Mouse (Mus musculus) G1E (cell line): ENCODE measurements at regions not wholly inside any gene's neighbourhood (a gene's known extent, or its start where the extent isn't known, plus 50 kb on each side); places are given as distances from the start of the nearest gene placed in this dataset.

Source experiments
- ATAC-seq: 2 replicates; pipeline ENCODE4 v1.8.0; 2016; ENCODE audit warnings: mild to moderate bottlenecking; ENCODE audit not compliant: insufficient number of reproducible peaks, poor library complexity, low FRiP score, severe bottlenecking; ENCODE audit errors: extremely low read depth
- DNase-seq: peaks from one replicate; pipeline ENCODE4 v3.0.0; 2012; ENCODE audit warnings: low spot score
- H3K27me3 ChIP-seq: 2 replicates; pipeline ENCODE4 v1.6.1; 2012; ENCODE audit warnings: mild to moderate bottlenecking, low read length, inconsistent platforms; ENCODE audit not compliant: insufficient read depth
- H3K36me3 ChIP-seq: replicated peaks from 2 replicates; pipeline ENCODE3; 2012; ENCODE audit warnings: mild to moderate bottlenecking, inconsistent platforms
- H3K4me1 ChIP-seq: 2 replicates; pipeline ENCODE4 v1.6.1; 2012; ENCODE audit warnings: low read depth, low read length, inconsistent platforms, mixed read lengths; ENCODE audit not compliant: insufficient read depth
- H3K4me3 ChIP-seq: 2 replicates; pipeline ENCODE4 v1.5.1; 2012; ENCODE audit warnings: low read depth, mild to moderate bottlenecking, inconsistent platforms, low read length, moderate library complexity, mixed read lengths
- H3K9me3 ChIP-seq: replicated peaks from 2 replicates; pipeline ENCODE4 v1.6.1; 2012; ENCODE audit warnings: inconsistent platforms
- CTCF ChIP-seq: IDR thresholded peaks from 2 replicates; pipeline ENCODE4 v1.5.1; 2012; ENCODE audit warnings: low read depth, low read length, inconsistent platforms, mixed read lengths
- GATA1 ChIP-seq: IDR thresholded peaks from 2 replicates; pipeline ENCODE4 v1.6.1; 2012; ENCODE audit warnings: borderline replicate concordance, low read length, inconsistent platforms, mixed read lengths
- GATA2 ChIP-seq: IDR thresholded peaks from 2 replicates; pipeline ENCODE4 v1.6.1; 2012; ENCODE audit warnings: low read depth, low read length, inconsistent platforms, borderline replicate concordance
- POLR2AphosphoS5 ChIP-seq: IDR thresholded peaks from 2 replicates; pipeline ENCODE4 v1.6.1; 2012; ENCODE audit warnings: low read depth, low read length, inconsistent platforms; ENCODE audit not compliant: insufficient replicate concordance
- TAL1 ChIP-seq: conservative IDR thresholded peaks from 2 replicates; pipeline ENCODE4 v1.6.1; 2012; ENCODE audit warnings: low read depth, low read length, inconsistent platforms, mixed read lengths

DNA sequence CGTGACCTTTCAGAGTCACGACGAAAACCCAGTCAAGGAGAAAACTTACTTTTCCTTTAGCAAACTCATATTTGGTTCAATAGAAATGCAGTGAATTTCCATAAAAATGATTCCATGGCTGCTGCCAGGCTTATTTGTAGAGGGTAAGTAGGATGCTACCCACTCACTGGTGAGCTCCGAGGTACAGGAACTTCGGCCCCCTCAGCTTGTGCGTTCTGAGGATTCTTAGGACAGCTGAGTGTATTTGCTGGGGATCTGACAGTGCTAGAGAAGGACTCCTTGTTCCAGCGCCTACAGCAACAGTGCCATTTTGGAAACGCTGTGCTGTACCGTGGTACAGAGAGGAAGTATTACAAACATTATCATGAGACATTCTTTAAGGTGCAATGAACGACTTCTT lies 210.4 kb downstream of the Enc1 start:
- no peak for ATAC-seq

DNA sequence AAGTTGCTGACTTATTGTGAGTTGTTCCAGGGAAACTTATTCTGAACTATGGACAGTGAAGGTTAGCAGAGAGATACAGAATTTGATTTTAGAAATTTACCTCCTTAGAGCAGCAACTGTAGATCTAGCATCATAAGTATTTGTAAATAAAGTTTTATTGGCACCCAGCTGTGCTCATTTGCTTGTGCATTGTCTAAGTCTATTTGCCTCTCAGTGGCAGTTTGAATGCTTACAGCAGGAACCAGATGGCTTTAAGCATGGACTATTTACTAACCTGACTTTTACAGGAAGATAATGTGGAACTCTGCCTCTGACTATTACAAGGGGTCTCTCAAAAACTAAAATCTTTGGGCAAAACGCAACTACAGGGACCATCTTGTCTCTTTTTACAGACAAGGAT lies 207.2 kb downstream of the Enc1 start:
- Histone ChIP-seq H3K4me1 (peaks cover 17% of the 10 kb centered on the region), H3K36me3 (no peaks in the 10 kb centered on the region), H3K27me3 (peaks cover 22% of the 10 kb centered on the region), H3K9me3 (no peaks in the 10 kb centered on the region), H3K4me3 (no peak overlapping the region)
- ATAC-seq (no peak), DNase-seq (no peak)
- TF ChIP-seq TAL1, result no peak
- no peak for TF ChIP-seq POLR2AphosphoS5
- no peak for TF ChIP-seq CTCF
- no peak for TF ChIP-seq GATA2
- TF ChIP-seq GATA1, result no peak

More for the DNA sequence above, 210.4 kb downstream of the Enc1 start:
- no peak for DNase-seq
- Histone ChIP-seq H3K4me1 (peaks cover 45% of the 10 kb centered on the region), H3K4me3 (no peak overlapping the region), H3K9me3 (no peaks in the 10 kb centered on the region), H3K27me3 (peaks cover 11% of the 10 kb centered on the region), H3K36me3 (no peaks in the 10 kb centered on the region)
- TF ChIP-seq POLR2AphosphoS5, result no peak

DNA sequence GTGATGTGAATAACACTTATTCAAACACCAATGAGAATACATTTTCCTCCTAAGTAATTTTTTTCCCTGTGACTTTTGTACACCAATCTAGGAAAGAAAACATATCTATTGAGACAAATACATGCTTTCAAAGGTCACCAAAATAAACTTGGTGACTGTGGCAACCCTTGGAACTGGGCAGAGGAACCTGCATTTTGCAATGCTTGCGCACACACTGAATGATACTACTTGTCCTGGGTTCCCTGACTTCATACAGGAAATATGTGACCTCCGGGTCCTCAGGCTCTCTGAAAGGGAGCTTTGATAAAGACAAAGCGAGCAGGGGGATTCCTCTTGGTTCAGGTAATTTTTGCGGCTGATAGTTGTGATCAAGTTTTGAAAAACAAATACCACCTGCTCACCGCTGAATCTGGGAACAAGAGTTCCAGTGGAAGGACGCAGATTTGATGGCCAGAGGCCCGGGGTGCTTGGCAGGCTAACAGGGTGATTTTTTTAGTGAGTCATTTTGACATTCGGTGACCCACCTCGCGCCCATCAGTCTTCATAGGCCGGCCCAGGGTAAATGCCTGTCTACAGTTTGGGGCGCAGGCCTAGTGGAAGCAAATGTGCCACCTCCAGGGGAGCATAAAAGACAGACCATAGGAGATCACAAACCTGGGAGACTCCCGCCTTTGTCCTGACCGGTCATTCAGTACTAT lies 203.0 kb downstream of the Enc1 start:
- ATAC-seq, result no peak
- peaks cover 42% of the 10 kb centered on the region for H3K27me3 ChIP-seq
- TF ChIP-seq GATA2 (no peak), TAL1 (no peak), CTCF (no peak)
- H3K9me3 ChIP-seq, result no peaks in the 10 kb centered on the region
- no peak overlapping the region for H3K4me3 ChIP-seq
- DNase-seq, result no peak
- no peaks in the 10 kb centered on the region for H3K36me3 ChIP-seq
- H3K4me1 ChIP-seq, result peaks cover 14% of the 10 kb centered on the region

DNA sequence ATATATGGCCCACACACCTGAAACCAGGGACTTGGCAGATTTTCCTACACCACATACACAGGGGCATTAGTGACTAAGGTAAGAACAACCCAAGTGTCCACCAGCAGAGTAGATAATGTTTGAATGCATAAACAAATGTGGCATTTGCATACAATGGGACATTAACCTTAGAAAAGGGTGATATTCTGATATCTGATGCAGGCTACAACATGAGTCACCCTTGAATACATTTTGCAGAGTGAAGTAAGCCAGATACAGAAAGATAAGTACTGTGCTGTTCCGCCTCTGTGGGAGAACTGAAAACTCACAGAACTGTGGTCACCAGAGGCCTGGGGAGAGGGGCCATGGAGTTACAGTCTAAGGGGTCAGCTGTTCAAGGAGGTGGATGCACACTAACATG lies 201.9 kb downstream of the Enc1 start:
- no peak for TF ChIP-seq TAL1
- TF ChIP-seq GATA1, result no peak
- no peak for TF ChIP-seq POLR2AphosphoS5
- no peak for TF ChIP-seq GATA2
- peaks cover 49% of the 10 kb centered on the region for H3K27me3 ChIP-seq
- DNase-seq, result no peak
- peaks cover 14% of the 10 kb centered on the region for H3K4me1 ChIP-seq
- H3K4me3 ChIP-seq, result no peak overlapping the region
- ATAC-seq, result peak; percentile 49
- no peaks in the 10 kb centered on the region for H3K9me3 ChIP-seq
- H3K36me3 ChIP-seq, result no peaks in the 10 kb centered on the region

DNA sequence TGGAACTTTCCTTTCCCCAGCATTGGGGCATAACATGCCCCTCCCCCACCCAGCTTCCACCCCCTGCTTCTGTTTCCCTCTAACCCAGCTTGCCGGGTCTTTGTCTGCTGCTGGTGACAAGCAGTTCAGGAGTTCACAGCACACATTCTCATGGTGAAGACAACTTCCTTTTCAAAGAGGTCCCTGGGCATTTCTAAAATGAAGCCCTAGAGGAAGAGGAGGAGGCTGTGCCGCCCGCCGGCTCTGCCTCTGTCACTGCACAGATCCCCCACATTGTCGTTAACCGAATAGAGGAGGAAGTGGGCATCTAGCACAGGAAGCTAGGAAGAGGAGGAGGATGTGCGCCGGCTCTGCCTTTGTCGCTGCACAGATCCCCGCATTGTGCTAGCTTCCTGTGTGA lies 201.4 kb downstream of the Enc1 start:
- Histone ChIP-seq H3K4me1 (peaks cover 14% of the 10 kb centered on the region), H3K4me3 (no peak overlapping the region), H3K9me3 (no peaks in the 10 kb centered on the region), H3K27me3 (peaks cover 48% of the 10 kb centered on the region), H3K36me3 (no peaks in the 10 kb centered on the region)
- no peak for TF ChIP-seq POLR2AphosphoS5
- no peak for TF ChIP-seq GATA1
- TF ChIP-seq GATA2, result no peak
- TF ChIP-seq CTCF, result no peak
- no peak for TF ChIP-seq TAL1
- DNase-seq, result no peak
- ATAC-seq, result no peak

DNA sequence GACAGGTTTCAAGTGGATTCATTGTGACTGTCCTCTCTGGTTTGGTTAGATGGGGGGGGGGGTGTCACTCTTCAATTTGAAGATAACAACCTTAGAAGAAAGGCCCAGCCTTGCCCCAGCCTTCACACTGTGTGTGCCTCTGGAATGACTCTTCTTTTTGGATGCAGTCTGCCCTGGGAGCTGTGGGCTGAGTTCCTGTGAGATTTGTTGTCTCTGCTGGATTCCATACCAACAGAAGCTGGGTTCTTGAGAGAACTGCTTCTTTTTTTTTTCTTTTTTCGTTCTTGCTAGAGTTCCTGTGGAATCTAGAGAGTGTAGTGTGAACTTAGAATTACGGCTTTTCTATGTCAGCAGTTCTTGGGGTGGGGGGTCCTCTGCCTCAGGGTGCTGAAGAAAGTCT lies 200.9 kb downstream of the Enc1 start:
- Histone ChIP-seq H3K36me3 (no peaks in the 10 kb centered on the region), H3K4me1 (peaks cover 14% of the 10 kb centered on the region), H3K4me3 (no peak overlapping the region), H3K9me3 (no peaks in the 10 kb centered on the region), H3K27me3 (peaks cover 50% of the 10 kb centered on the region)
- DNase-seq (no peak), ATAC-seq (no peak)
- no peak for TF ChIP-seq GATA2
- TF ChIP-seq POLR2AphosphoS5, result no peak
- no peak for TF ChIP-seq CTCF
- TF ChIP-seq TAL1, result no peak
